Mouse (Mus musculus) left cerebral cortex, adult 9 months (tissue): Measurements from ENCODE around the gene Rpl32.
"Not testable (repeated sequence)": the region's sequence is repeated elsewhere in the genome, so short reads cannot be mapped to it uniquely, and the experiment has no call there.

Source experiments
- DNase-seq, 2 experiments: peaks; one replicate each; pipeline ENCODE4 v3.0.0; 2022; ENCODE audit warnings: low spot score in 2 of 2

The Rpl32 gene

GRCm38 (mm10) chr6:115808488-115809231 lies at the start of gene Rpl32:
Gene Rpl32, minus strand, starts transcription at chr6:115808747.
- peak; percentile 65 to 86 for DNase-seq

GRCm38 (mm10) chr6:115856361-115856745 lies 47.8 kb upstream of the Rpl32 start:
- no peak for DNase-seq

GRCm38 (mm10) chr6:115855733-115856360 lies 47.3 kb upstream of the Rpl32 start:
- DNase-seq = no peak

- no peak for DNase-seq
These were observed 45.9 kb upstream of the Rpl32 start for GRCm38 (mm10) chr6:115854432-115854831.

- no peak for DNase-seq
These were observed 45.4 kb upstream of the Rpl32 start for GRCm38 (mm10) chr6:115853985-115854384.

GRCm38 (mm10) chr6:115853091-115853813 lies 44.7 kb upstream of the Rpl32 start, which contains the start of the genes Mbd4 and Ift122:
Gene Mbd4, minus strand, starts transcription at chr6:115853371.
Gene Ift122, plus strand, starts transcription at chr6:115853470.
- DNase-seq = peak; percentile 98 to 99

GRCm38 (mm10) chr6:115852446-115853090 lies 44.0 kb upstream of the Rpl32 start:
- no peak for DNase-seq

- DNase-seq = no peak
These were observed 40.2 kb upstream of the Rpl32 start for GRCm38 (mm10) chr6:115848598-115849304.

- peak in 1 of 2 experiments; percentile 70 for DNase-seq
These were observed 38.3 kb upstream of the Rpl32 start for GRCm38 (mm10) chr6:115846640-115847411.

GRCm38 (mm10) chr6:115845006-115845405 lies 36.5 kb upstream of the Rpl32 start:
- no peak for DNase-seq

GRCm38 (mm10) chr6:115838745-115839144 lies 30.2 kb upstream of the Rpl32 start:
- DNase-seq = no peak

GRCm38 (mm10) chr6:115838161-115838597 lies 29.6 kb upstream of the Rpl32 start, which contains the start of gene Efcab12:
Gene Efcab12, minus strand, starts transcription at chr6:115838412.
- peak; percentile 72 to 86 for DNase-seq

GRCm38 (mm10) chr6:115833861-115834260 lies 25.3 kb upstream of the Rpl32 start:
- DNase-seq = no peak

GRCm38 (mm10) chr6:115832152-115832850 lies 23.8 kb upstream of the Rpl32 start:
- no peak for DNase-seq

GRCm38 (mm10) chr6:115830779-115831601 lies 22.4 kb upstream of the Rpl32 start:
- no peak for DNase-seq

GRCm38 (mm10) chr6:115823850-115824464 lies 15.4 kb upstream of the Rpl32 start:
- not testable (repeated sequence) for DNase-seq

- DNase-seq = no peak
These were observed 12.9 kb upstream of the Rpl32 start for GRCm38 (mm10) chr6:115821216-115821993.

- no peak for DNase-seq
These were observed 9.6 kb upstream of the Rpl32 start for GRCm38 (mm10) chr6:115818129-115818528.
